Mouse (Mus musculus) liver, embryonic 14.5 days (tissue): Measurements from ENCODE around the gene Sec61a2.

Experiments used
- CTCF ChIP-seq: IDR thresholded peaks from 2 replicates; pipeline ENCODE4 v1.5.1; 2016; ENCODE audit warnings: antibody characterized with exemption, low read depth, control low read depth
- EP300 ChIP-seq: IDR thresholded peaks from 2 replicates; pipeline ENCODE4 v1.6.1; 2016; ENCODE audit warnings: antibody characterized with exemption, low read depth

DNA sequence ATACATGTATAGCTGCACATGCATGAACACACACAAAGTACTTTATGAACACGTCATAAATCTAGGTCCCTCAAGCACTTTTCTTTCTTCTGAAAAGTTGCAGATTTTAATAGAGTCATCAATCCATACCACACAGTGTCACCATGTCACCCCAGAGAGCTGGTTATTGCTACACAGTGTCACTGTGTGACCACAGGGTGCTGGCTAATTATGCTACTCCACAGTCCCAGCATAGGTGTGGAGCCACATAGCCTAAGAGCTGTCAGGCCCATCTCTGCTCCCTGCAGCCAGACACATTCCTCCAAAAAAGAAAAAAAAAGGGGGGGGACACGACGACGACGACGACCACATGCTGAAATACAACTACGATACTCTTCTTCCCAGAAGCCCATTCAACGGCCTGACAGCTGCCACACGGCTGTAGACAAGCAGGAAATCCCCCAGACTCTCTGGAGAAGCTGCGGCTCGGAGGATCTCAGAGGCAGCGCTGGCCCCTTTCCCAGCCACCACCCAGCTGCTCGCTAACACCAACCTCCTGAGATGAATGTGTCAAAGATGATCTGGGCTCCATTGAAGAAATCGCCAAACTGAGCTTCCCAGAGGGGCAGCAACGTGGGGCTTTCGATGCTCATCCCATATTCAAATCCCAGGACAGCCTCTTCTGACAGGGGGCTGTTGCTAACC lies 16.2 kb upstream of the Sec61a2 start:
- no peak for TF ChIP-seq EP300
- TF ChIP-seq CTCF = no peak
